Mouse (Mus musculus): ENCODE measurements around the gene Hsd17b3. TPM values are rescaled to one million over a fixed set of nuclear protein-coding genes. Genes with fewer than 3 reads are reported as not detected.

Hsd17b3 gene
- polyA plus RNA-seq, 1 experiment from 2014 or later, result not detected

- no peaks in the 10 kb centered on the region for H3K36me3 ChIP-seq (replicated peaks)
- no peak overlapping the region for H3K4me3 ChIP-seq
- H3K4me1 ChIP-seq, result peaks cover 34% of the 10 kb centered on the region
- H3K9me3 ChIP-seq, result no peaks in the 10 kb centered on the region
- WGBS, result 87% methylated on average over 6 of the region's 6 CpGs
- H3K27me3 ChIP-seq (replicated peaks; ENCODE audit: low read depth, poor library complexity, severe bottlenecking), result no peaks in the 10 kb centered on the region; the same call in none of the 2 replicates
- no peak for DNase-seq (ENCODE audit: low spot score)
- peak overlapping the region; percentile 45; the same call in 1 of the 2 replicates for H3K27ac ChIP-seq (replicated peaks)
These were observed 55.1 kb downstream of the Hsd17b3 start for GRCm38 (mm10) chr13:64033921-64034320.

- no peaks in the 10 kb centered on the region; the same call in none of the 2 replicates for H3K27me3 ChIP-seq (replicated peaks; ENCODE audit: low read depth, poor library complexity, severe bottlenecking)
- DNase-seq (ENCODE audit: low spot score), result no peak
- 80% methylated on average over 4 of the region's 4 CpGs for WGBS
- H3K36me3 ChIP-seq (replicated peaks), result no peaks in the 10 kb centered on the region
- no peaks in the 10 kb centered on the region for H3K9me3 ChIP-seq
- H3K4me1 ChIP-seq, result peaks cover 27% of the 10 kb centered on the region
- H3K4me3 ChIP-seq, result no peak overlapping the region
- H3K27ac ChIP-seq (replicated peaks), result no peak overlapping the region
These were observed 55.8 kb downstream of the Hsd17b3 start for GRCm38 (mm10) chr13:64033181-64033580.

GRCm38 (mm10) chr13:64031254-64031653 is 57.8 kb downstream of the Hsd17b3 start:
- Histone ChIP-seq H3K4me1 (peaks cover 21% of the 10 kb centered on the region), H3K27me3 (replicated peaks; ENCODE audit: low read depth, poor library complexity, severe bottlenecking) (no peaks in the 10 kb centered on the region; the same call in 1 of the 2 replicates), H3K27ac (replicated peaks) (no peak overlapping the region), H3K9me3 (no peaks in the 10 kb centered on the region), H3K4me3 (no peak overlapping the region), H3K36me3 (replicated peaks) (no peaks in the 10 kb centered on the region)
- DNase-seq (ENCODE audit: low spot score), result no peak
- WGBS, result 76% methylated on average over 4 of the region's 4 CpGs

DNA sequence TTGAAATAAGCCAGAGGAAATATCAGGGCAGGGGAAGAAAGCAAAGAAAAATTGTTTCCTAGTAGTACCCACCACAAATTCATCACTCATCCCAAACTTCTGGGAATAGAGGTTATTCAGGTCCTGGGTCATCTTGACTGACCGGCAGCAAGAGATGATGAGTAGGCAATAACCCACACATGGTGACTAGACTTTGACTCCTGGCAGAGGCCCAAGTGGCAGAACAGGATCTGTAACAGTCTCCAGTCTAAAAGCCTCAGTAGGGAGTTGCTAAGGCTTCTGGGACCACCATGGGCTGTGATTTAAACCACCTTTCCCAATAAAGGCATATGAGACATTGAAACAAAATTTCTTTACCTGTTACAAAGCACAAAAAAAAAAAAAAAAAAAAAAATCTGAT is 58.2 kb downstream of the Hsd17b3 start:
- Histone ChIP-seq H3K27me3 (replicated peaks; ENCODE audit: low read depth, poor library complexity, severe bottlenecking) (no peaks in the 10 kb centered on the region; the same call in 1 of the 2 replicates), H3K36me3 (replicated peaks) (no peaks in the 10 kb centered on the region), H3K4me3 (no peak overlapping the region), H3K9me3 (no peaks in the 10 kb centered on the region), H3K27ac (replicated peaks) (no peak overlapping the region; the same call in 1 of the 2 replicates), H3K4me1 (peaks cover 21% of the 10 kb centered on the region)
- DNase-seq (ENCODE audit: low spot score), result no peak
- 72% methylated on average over 1 of the region's 1 CpGs for WGBS

GRCm38 (mm10) chr13:64024803-64025202 is 64.2 kb downstream of the Hsd17b3 start:
- 79% methylated on average over 4 of the region's 4 CpGs for WGBS

DNA sequence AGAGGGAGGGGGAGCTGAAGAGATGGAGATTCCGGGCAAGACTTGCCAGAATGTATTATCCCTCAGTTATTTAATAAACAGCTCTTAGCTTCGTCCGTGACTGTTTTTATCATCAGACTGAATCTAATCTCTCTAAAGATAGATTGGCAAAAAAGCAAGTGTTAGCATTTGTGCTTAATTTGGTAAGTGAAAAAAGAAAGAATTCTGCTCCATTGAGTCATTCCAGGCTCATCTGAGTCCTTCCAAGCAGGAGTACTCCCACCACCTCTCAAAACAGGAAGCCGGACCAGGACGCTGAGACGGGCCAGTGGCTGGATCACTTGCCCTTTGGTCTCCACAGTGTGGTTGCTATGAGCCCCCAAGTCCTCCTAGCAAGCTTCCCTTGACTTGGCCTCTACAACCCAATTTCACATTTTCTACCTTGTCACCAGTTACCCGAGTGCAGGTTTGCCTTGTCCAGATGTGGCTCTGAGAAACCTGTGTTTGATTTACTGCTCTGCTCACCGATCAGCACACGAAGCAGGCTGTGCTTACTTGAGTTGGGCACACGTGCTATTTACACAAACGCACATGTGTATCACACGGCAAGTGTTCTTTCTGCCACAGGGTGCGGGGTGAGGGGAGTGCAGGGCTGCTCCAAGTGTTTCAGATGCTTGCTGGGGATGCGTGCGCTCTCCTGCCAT is 66.1 kb downstream of the Hsd17b3 start:
- Histone ChIP-seq H3K4me3 (no peak overlapping the region), H3K9me3 (no peaks in the 10 kb centered on the region), H3K27ac (replicated peaks) (peak overlapping the region; percentile 24; the same call in 1 of the 2 replicates), H3K4me1 (peaks cover 37% of the 10 kb centered on the region), H3K27me3 (replicated peaks; ENCODE audit: low read depth, poor library complexity, severe bottlenecking) (no peaks in the 10 kb centered on the region), H3K36me3 (replicated peaks) (no peaks in the 10 kb centered on the region)
- 77% methylated on average over 15 of the region's 15 CpGs for WGBS
- no peak for DNase-seq (ENCODE audit: low spot score)

More at GRCm38 (mm10) chr13:64024803-64025202, 64.2 kb downstream of the Hsd17b3 start:
- no peak overlapping the region for H3K4me3 ChIP-seq
- H3K36me3 ChIP-seq (replicated peaks), result no peaks in the 10 kb centered on the region
- H3K27ac ChIP-seq (replicated peaks), result no peak overlapping the region
- no peaks in the 10 kb centered on the region for H3K27me3 ChIP-seq (replicated peaks; ENCODE audit: low read depth, poor library complexity, severe bottlenecking)
- no peaks in the 10 kb centered on the region for H3K9me3 ChIP-seq
- DNase-seq (ENCODE audit: low spot score), result no peak
- peaks cover 39% of the 10 kb centered on the region for H3K4me1 ChIP-seq

DNA sequence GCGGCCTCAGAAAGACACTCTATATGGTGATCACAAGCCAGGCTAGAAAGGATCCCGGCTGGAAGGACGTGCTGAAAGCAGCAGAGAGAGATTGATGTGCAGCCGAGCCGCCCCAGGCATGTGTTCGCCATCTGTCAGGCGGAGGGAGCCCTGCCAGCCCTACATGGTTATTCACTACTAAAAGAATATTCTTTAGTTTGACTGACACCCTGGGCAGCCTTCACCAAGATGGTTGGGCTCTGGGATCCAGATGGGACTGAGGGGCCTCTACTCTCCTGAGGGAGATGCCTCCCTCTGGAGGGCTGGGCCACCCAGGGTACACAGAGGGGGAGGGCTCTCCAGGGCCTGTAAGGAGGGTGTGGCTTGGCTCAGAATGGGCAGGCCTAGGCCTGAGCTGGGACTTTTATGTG is 68.1 kb downstream of the Hsd17b3 start:
- H3K4me3 ChIP-seq, result no peak overlapping the region
- no peaks in the 10 kb centered on the region for H3K36me3 ChIP-seq (replicated peaks)
- H3K4me1 ChIP-seq, result peaks cover 35% of the 10 kb centered on the region
- H3K9me3 ChIP-seq, result no peaks in the 10 kb centered on the region
- no peaks in the 10 kb centered on the region for H3K27me3 ChIP-seq (replicated peaks; ENCODE audit: low read depth, poor library complexity, severe bottlenecking)
- H3K27ac ChIP-seq (replicated peaks), result peak overlapping the region; percentile 68
- WGBS, result 28% methylated on average over 7 of the region's 7 CpGs
- DNase-seq (ENCODE audit: low spot score), result peak; percentile 71

GRCm38 (mm10) chr13:64018586-64019141 is 70.4 kb downstream of the Hsd17b3 start:
- Histone ChIP-seq H3K36me3 (replicated peaks) (no peaks in the 10 kb centered on the region), H3K4me1 (peaks cover 37% of the 10 kb centered on the region), H3K9me3 (no peaks in the 10 kb centered on the region), H3K27ac (replicated peaks) (no peak overlapping the region), H3K4me3 (no peak overlapping the region), H3K27me3 (replicated peaks; ENCODE audit: low read depth, poor library complexity, severe bottlenecking) (no peaks in the 10 kb centered on the region)
- no peak for DNase-seq (ENCODE audit: low spot score)
- WGBS, result 85% methylated on average over 10 of the region's 10 CpGs

- Histone ChIP-seq H3K36me3 (replicated peaks) (no peaks in the 10 kb centered on the region), H3K27ac (replicated peaks) (no peak overlapping the region), H3K27me3 (replicated peaks; ENCODE audit: low read depth, poor library complexity, severe bottlenecking) (no peaks in the 10 kb centered on the region), H3K4me3 (no peak overlapping the region), H3K4me1 (peaks cover 22% of the 10 kb centered on the region), H3K9me3 (no peaks in the 10 kb centered on the region)
- no peak for DNase-seq (ENCODE audit: low spot score)
- 48% methylated on average over 4 of the region's 4 CpGs for whole genome bisulfite sequencing
These were observed 73.0 kb downstream of the Hsd17b3 start for GRCm38 (mm10) chr13:64016048-64016447.

DNA sequence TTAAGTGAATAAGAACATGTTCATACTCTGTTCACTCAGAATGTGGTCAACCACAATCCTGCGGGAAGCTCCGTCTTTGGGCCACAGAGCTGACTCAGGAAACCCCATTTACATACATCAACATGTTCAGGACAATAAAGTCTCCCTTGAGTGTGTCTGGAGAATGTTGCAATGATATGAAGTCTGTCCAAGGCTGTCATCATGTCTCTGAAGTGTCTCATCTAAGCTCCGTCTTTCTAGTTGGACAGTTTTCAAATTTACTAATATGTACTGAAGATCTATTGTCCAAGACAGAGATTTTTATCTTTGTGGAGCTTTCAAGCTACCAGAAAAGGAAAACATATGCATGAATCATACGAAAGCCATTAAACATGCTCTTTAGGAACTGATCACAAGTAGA is 77.9 kb downstream of the Hsd17b3 start:
- H3K4me3 ChIP-seq, result no peak overlapping the region
- peaks cover 12% of the 10 kb centered on the region; the same call in 1 of the 2 replicates for H3K4me1 ChIP-seq
- DNase-seq (ENCODE audit: low spot score), result no peak
- H3K27me3 ChIP-seq (replicated peaks; ENCODE audit: low read depth, poor library complexity, severe bottlenecking), result no peaks in the 10 kb centered on the region
- no peaks in the 10 kb centered on the region for H3K36me3 ChIP-seq (replicated peaks)
- 92% methylated on average over 4 of the region's 4 CpGs for WGBS
- no peaks in the 10 kb centered on the region for H3K9me3 ChIP-seq
- no peak overlapping the region for H3K27ac ChIP-seq (replicated peaks)

Other genes starting within 250 kb of the Hsd17b3 start
- gene Slc35d2, start 40.1 kb upstream of the Hsd17b3 start, polyA plus RNA-seq (2016; fragmentation: Nextera tagmentation; extraction: Ambion mirVana), result 2.5 and 3.2 TPM in 2 replicates
- 13.5 and 14.0 TPM in 2 replicates for gene Zfp367, start 64.0 kb upstream of the Hsd17b3 start, polyA plus RNA-seq (2016; fragmentation: Nextera tagmentation; extraction: Ambion mirVana)
- gene Habp4, start 72.6 kb upstream of the Hsd17b3 start, polyA plus RNA-seq (2016; fragmentation: Nextera tagmentation; extraction: Ambion mirVana), result 17.4 and 19.5 TPM in 2 replicates
- 28.4 and 32.2 TPM in 2 replicates for gene Cdc14b, start 186.1 kb upstream of the Hsd17b3 start, polyA plus RNA-seq (2016; fragmentation: Nextera tagmentation; extraction: Ambion mirVana)
- 31.3 and 33.5 TPM in 2 replicates for gene Aaed1, start 223.5 kb upstream of the Hsd17b3 start, polyA plus RNA-seq (2016; fragmentation: Nextera tagmentation; extraction: Ambion mirVana)

Measured in embryonic facial prominence, embryonic 10.5 days (tissue).